Mouse (Mus musculus) forebrain, embryonic 14.5 days (tissue): ENCODE data around the gene Csad. TPM values are rescaled to one million over a fixed set of nuclear protein-coding genes. Genes with fewer than 3 reads are reported as not detected.

Source experiments
- ATAC-seq: fragments of 200-750 bp; cut with Nextera tagmentation; 2 replicates; pipeline ENCODE4 v1.8.0; 2017; ENCODE audit warnings: mild to moderate bottlenecking, moderate library complexity
- DNase-seq: peaks from one replicate; pipeline ENCODE4 v3.0.0-alpha.2; 2015; ENCODE audit warnings: low spot score
- H3K27ac ChIP-seq: fragments of 300-500 bp; sonication (generic); 2 replicates; pipeline ENCODE4 v1.5.1; 2014; ENCODE audit warnings: low read depth, mild to moderate bottlenecking, control low read depth, low read length, moderate library complexity
- H3K27me3 ChIP-seq: fragments of 300-500 bp; sonication (generic); replicated peaks from 2 replicates; pipeline ENCODE4 v1.6.1; 2014; ENCODE audit warnings: low read length, control low read depth, mixed read lengths; ENCODE audit not compliant: control insufficient read depth, insufficient read depth
- H3K36me3 ChIP-seq: fragments of 300-500 bp; sonication (generic); 2 replicates; pipeline ENCODE4 v1.6.1; 2014; ENCODE audit warnings: low read length, control low read depth; ENCODE audit not compliant: control insufficient read depth, insufficient read depth
- H3K4me1 ChIP-seq: fragments of 300-500 bp; sonication (generic); 2 replicates; pipeline ENCODE4 v1.6.1; 2014; ENCODE audit warnings: antibody characterized with exemption, low read length, control low read depth; ENCODE audit not compliant: control insufficient read depth, insufficient read depth
- H3K4me2 ChIP-seq: fragments of 300-500 bp; sonication (generic); 2 replicates; pipeline ENCODE4 v1.6.1; 2014; ENCODE audit warnings: mild to moderate bottlenecking, control low read depth, low read length
- H3K4me3 ChIP-seq: fragments of 300-500 bp; sonication (generic); 2 replicates; pipeline ENCODE4 v1.5.1; 2014; ENCODE audit warnings: low read depth, low read length, control low read depth
- H3K9ac ChIP-seq: fragments of 300-500 bp; sonication (generic); 2 replicates; pipeline ENCODE4 v1.6.1; 2014; ENCODE audit warnings: mild to moderate bottlenecking, low read length, control low read depth, moderate library complexity
- H3K9me3 ChIP-seq: fragments of 300-500 bp; sonication (generic); replicated peaks from 2 replicates; pipeline ENCODE4 v1.6.1; 2016; ENCODE audit warnings: low read length, control low read depth, mixed read lengths; ENCODE audit not compliant: control insufficient read depth
- WGBS: fragments of 180-500 bp; shearing (Covaris S2); extraction: QIAGEN DNeasy Blood & Tissue Kit; methylation state at CpG from one replicate; pipeline ENCODE4 v1.1.7; 2014; 5-methylcytosine and 5-hydroxymethylcytosine counted together
- polyA plus RNA-seq: library from polyadenylated mRNA; unstranded; fragments of >200 nt; fragmentation: Nextera tagmentation; extraction: Ambion mirVana; gene quantifications from 2 replicates; pipeline ENCODE4 v1.2.1, GENCODE M21; 2014

Csad gene
- polyA plus RNA-seq, 1 experiment from 2014 or later: 23.3 TPM

GRCm38 (mm10) chr15:102210816-102211215 lies 6.3 kb upstream of the Csad start:
- no peak for ATAC-seq
- no peaks in the 10 kb centered on the region for H3K27me3 ChIP-seq
- H3K4me3 ChIP-seq: no peak overlapping the region
- peaks cover 92% of the 10 kb centered on the region for H3K36me3 ChIP-seq
- no peaks in the 10 kb centered on the region for H3K9me3 ChIP-seq
- DNase-seq: no peak
- no peak overlapping the region for H3K4me2 ChIP-seq
- no peak overlapping the region for H3K9ac ChIP-seq
- peaks cover 2% of the 10 kb centered on the region; the same call in 1 of the 2 replicates for H3K4me1 ChIP-seq
- WGBS: 93% methylated on average over 4 of the region's 4 CpGs
- H3K27ac ChIP-seq: no peak overlapping the region

DNA sequence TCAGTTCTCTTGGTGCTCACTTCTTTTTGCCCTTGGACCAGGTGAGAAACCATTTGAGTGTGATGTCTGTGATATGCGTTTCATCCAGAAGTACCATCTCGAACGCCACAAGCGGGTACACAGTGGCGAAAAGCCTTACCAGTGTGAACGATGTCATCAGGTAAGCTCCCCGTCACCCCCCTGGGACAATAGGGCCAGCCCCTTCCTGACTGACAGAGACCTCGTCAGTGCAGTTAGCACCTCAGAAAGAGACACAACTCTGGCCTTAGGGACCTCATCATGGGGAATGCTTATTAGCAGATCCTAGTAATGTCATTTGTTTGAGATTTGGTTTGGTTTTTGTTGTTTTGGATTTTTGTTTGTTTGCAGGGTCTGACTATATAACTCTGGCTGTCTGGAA lies 4.6 kb upstream of the Csad start:
- no peaks in the 10 kb centered on the region for H3K27me3 ChIP-seq
- WGBS: 85% methylated on average over 8 of the region's 8 CpGs
- no peaks in the 10 kb centered on the region for H3K9me3 ChIP-seq
- peaks cover 80% of the 10 kb centered on the region for H3K36me3 ChIP-seq
- H3K4me2 ChIP-seq: no peak overlapping the region
- DNase-seq (no peak), ATAC-seq (no peak)
- peaks cover 15% of the 10 kb centered on the region for H3K4me1 ChIP-seq
- H3K27ac ChIP-seq: no peak overlapping the region
- H3K4me3 ChIP-seq: no peak overlapping the region
- H3K9ac ChIP-seq: no peak overlapping the region

- Histone ChIP-seq H3K9ac (peak overlapping the region; percentile 17; the same call in 1 of the 2 replicates), H3K4me1 (peaks cover 15% of the 10 kb centered on the region), H3K27ac (no peak overlapping the region), H3K4me2 (no peak overlapping the region), H3K4me3 (no peak overlapping the region), H3K9me3 (no peaks in the 10 kb centered on the region), H3K27me3 (no peaks in the 10 kb centered on the region), H3K36me3 (peaks cover 70% of the 10 kb centered on the region)
- ATAC-seq: no peak
- 94% methylated on average over 9 of the region's 9 CpGs for WGBS
- DNase-seq: no peak
Measured at GRCm38 (mm10) chr15:102208092-102208561, 3.6 kb upstream of the Csad start.

DNA sequence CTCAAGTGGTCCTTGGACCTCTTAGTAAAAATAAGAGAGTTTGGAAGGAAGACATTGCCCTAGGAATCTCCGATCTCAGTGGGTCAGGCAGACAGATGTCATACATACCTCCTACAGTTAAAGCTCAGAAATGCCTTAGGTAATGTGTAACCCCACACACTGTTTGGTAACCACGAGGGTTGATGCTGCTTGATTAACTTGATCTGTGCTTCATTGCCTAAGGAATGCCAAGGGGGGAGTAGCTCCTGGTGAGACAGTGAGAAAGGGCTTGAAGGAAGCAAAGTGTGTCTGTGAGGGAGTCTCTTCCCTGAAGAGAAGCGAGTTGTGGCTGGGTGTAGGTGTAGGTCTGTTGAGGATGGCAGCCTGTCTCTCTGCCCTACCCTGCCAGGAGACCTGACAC lies 2.8 kb upstream of the Csad start:
- H3K9ac ChIP-seq: peak overlapping the region; percentile 17; the same call in 1 of the 2 replicates
- no peak for ATAC-seq
- no peak overlapping the region for H3K4me2 ChIP-seq
- 82% methylated on average over 3 of the region's 3 CpGs for WGBS
- H3K27me3 ChIP-seq: no peaks in the 10 kb centered on the region
- peaks cover 63% of the 10 kb centered on the region for H3K36me3 ChIP-seq
- no peak for DNase-seq
- no peak overlapping the region for H3K27ac ChIP-seq
- H3K9me3 ChIP-seq: no peaks in the 10 kb centered on the region
- H3K4me3 ChIP-seq: no peak overlapping the region
- peaks cover 19% of the 10 kb centered on the region for H3K4me1 ChIP-seq

GRCm38 (mm10) chr15:102205779-102206178 lies 1.3 kb upstream of the Csad start:
- WGBS: 8% methylated on average over 8 of the region's 8 CpGs
- peak; percentile 92 for DNase-seq

DNA sequence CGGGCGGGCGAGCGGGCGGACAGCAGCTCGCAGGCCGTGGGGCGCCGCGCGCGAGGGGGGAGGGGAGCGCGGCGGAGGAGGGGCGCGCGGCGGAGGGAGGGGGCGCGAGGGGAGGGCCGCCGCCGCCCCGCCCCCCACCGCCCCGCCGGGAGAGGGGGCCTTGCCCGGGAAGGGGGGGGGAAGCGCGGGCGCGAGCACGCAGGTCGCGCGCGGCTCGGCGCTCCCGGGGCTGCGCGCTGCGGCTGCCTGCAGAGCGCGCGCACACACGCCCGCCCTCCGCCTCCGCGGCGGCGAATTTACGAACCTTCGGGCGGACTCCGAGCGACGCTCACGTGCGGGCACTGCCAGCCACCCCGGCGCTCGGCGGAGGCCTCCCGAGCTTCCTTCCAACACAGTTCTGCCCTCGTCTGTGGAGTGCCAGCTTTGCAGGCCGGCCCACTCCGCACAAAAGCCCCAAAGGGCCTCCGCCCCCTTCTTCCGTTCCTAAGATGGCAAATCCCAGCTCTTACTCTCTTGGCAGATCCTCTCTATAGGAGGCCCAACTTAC lies 616 bp downstream of the Csad start:
- Histone ChIP-seq H3K4me2 (peak overlapping the region; percentile 62), H3K4me3 (peak overlapping the region; percentile 83), H3K9ac (peak overlapping the region; percentile 86), H3K36me3 (peaks cover 33% of the 10 kb centered on the region), H3K27ac (peak overlapping the region; percentile 99), H3K9me3 (no peaks in the 10 kb centered on the region), H3K27me3 (no peaks in the 10 kb centered on the region), H3K4me1 (peaks cover 19% of the 10 kb centered on the region)
- ATAC-seq: peak; percentile 32
- 0% methylated on average over 26 of the region's 72 CpGs for WGBS
- DNase-seq: peak; percentile 77

More at GRCm38 (mm10) chr15:102205779-102206178, 1.3 kb upstream of the Csad start:
- Histone ChIP-seq H3K4me1 (peaks cover 19% of the 10 kb centered on the region), H3K27me3 (no peaks in the 10 kb centered on the region), H3K9me3 (no peaks in the 10 kb centered on the region), H3K9ac (peak overlapping the region; percentile 86), H3K27ac (peak overlapping the region; percentile 99), H3K4me3 (peak overlapping the region; percentile 83), H3K36me3 (peaks cover 50% of the 10 kb centered on the region), H3K4me2 (peak overlapping the region; percentile 62)
- peak; percentile 46 for ATAC-seq

GRCm38 (mm10) chr15:102202971-102203834 lies 1.3 kb downstream of the Csad start, which contains the start of gene Zfp740:
Gene Zfp740, plus strand, starts transcription at chr15:102203249.
- ATAC-seq (peak; percentile 95), DNase-seq (peak; percentile 98)
- no peaks in the 10 kb centered on the region for H3K9me3 ChIP-seq
- WGBS: under 1% methylated on average over 50 of the region's 68 CpGs
- H3K4me3 ChIP-seq: peak within 1 kb of the TSS; percentile 83
- peak within 1 kb of the TSS; percentile 99 for H3K27ac ChIP-seq
- H3K4me2 ChIP-seq: peak within 1 kb of the TSS; percentile 78
- H3K9ac ChIP-seq: peak within 1 kb of the TSS; percentile 86
- peaks cover 19% of the 10 kb centered on the region for H3K4me1 ChIP-seq
- H3K36me3 ChIP-seq: peaks cover 26% of the 10 kb centered on the region
- H3K27me3 ChIP-seq: no peaks in the 10 kb centered on the region

- 85% methylated on average over 4 of the region's 4 CpGs for WGBS
- no peaks in the 10 kb centered on the region for H3K36me3 ChIP-seq
Measured at GRCm38 (mm10) chr15:102198841-102199240, 5.7 kb downstream of the Csad start.

DNA sequence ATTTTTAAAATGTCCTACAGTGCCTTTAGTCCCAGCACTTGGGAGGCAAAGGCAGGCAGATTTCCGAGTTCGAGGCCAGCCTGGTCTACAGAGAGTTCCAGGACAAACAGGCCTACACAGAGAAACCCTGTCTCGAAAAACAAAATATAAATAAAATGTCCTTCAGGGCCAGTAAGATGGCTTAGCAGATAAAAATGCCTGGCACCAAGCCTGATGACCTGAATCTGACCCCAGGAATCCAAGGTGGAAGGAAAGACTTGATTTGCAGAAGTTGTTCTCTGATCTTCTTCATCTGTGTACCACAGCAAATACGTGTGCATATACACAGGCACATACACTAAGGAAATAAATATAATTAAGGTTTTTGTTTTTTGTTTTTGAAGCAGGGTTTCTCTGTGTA lies 9.2 kb downstream of the Csad start:
- no peak for ATAC-seq
- 88% methylated on average over 4 of the region's 4 CpGs for WGBS
- DNase-seq: no peak
- H3K4me2 ChIP-seq: no peak overlapping the region
- H3K9ac ChIP-seq: no peak overlapping the region
- no peaks in the 10 kb centered on the region for H3K9me3 ChIP-seq
- no peak overlapping the region for H3K27ac ChIP-seq
- no peak overlapping the region for H3K4me3 ChIP-seq
- no peaks in the 10 kb centered on the region for H3K4me1 ChIP-seq
- no peaks in the 10 kb centered on the region for H3K36me3 ChIP-seq
- no peaks in the 10 kb centered on the region for H3K27me3 ChIP-seq

More at GRCm38 (mm10) chr15:102198841-102199240, 5.7 kb downstream of the Csad start:
- ATAC-seq (no peak), DNase-seq (no peak)
- H3K4me2 ChIP-seq: no peak overlapping the region
- H3K27me3 ChIP-seq: no peaks in the 10 kb centered on the region
- H3K9ac ChIP-seq: no peak overlapping the region
- no peak overlapping the region for H3K4me3 ChIP-seq
- peaks cover 4% of the 10 kb centered on the region for H3K4me1 ChIP-seq
- no peak overlapping the region for H3K27ac ChIP-seq
- no peaks in the 10 kb centered on the region for H3K9me3 ChIP-seq
